In the genomic region with DNA sequence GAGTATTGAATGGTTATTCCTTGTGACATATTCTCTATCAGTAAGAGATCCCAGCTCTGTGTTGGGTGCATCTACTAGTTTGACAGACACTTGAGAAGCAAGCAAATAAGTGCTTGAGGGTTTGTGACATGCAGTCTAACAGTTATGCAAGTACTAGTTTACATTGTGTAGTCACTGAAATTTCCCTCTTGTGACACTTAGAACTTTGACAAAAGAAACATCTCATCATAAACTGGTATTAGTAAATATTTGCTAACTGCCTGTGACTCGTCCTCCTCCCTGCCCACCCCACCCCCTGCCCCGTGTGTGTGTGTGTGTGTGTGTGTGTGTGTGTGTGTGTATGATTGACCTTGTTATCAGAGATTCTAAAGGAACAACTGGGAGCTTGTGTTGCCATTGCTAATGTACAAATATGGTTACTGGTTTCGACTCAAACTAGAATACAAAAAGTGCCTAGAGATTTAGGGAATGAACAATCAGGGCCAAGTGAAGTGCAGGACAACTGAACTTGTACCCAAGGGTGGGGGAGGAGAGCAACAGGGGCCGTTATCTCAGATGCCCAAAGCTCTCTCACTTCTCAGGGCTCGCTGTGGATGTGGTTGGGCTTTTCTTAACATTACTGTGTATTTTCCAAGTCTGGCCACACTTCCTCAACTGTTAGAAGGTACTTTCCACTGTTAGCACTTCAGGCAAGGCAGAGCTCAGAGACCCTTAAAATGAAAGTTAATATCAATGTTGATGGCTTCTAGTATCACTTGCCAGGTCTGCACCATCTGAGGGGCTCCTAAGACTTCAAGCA, we compare ENCODE assay signal across 21 mouse cellular contexts. TPM values are rescaled to one million over a fixed set of nuclear protein-coding genes. Genes with fewer than 3 reads are reported as not detected.
A peak's percentile ranks its signal among the peaks of the same experiment; 100 is the strongest.
DNase-seq lines count a peak whose midpoint lies in the region; TF ChIP-seq lines count a peak whose summit lies in the region.
"Had no signal": no experiment of that assay in that cellular context is flagged by ENCODE, and none has a peak within 500 bp of the region (broad histone marks: within the 10 kb centered on the region; RNA-seq: fewer than 3 reads in every experiment).

No protein-coding gene starts in this region.

- TF ChIP-seq CTCF in spleen, adult 2 months (IDR thresholded peaks at IDR 0.05; ENCODE audit: extremely low read depth, insufficient read depth, insufficient read length, insufficient replicate concordance) = no peak
- TF ChIP-seq CTCF in kidney, adult 2 months (conservative IDR thresholded peaks at IDR 0.05; ENCODE audit: insufficient read depth, insufficient read length, low read depth, low read length) = no peak

- WGBS in spleen, adult 2 months = 16% methylated on average over 5 of the region's 5 CpGs
- WGBS in macrophage (ENCODE audit: missing documents) = 0% methylated on average over 4 of the region's 5 CpGs
- 66% methylated on average over 5 of the region's 5 CpGs for WGBS in kidney, adult 2 months

- H3K27ac ChIP-seq in spleen, adult 2 months (ENCODE audit: insufficient read depth, low read length) = peak overlapping the region; percentile 66
- H3K27ac ChIP-seq in macrophage = peak overlapping the region; percentile 31
- H3K27ac ChIP-seq in kidney, adult 2 months (ENCODE audit: insufficient read depth, low read depth, low read length) = no peak overlapping the region
- H3K27ac ChIP-seq: hindbrain, embryonic 10.5 days; midbrain, embryonic 10.5 days; neural tube, embryonic 12.5 days had no signal

- H3K79me2 ChIP-seq in macrophage (ENCODE audit: inconsistent target) = peaks cover 100% of the 10 kb centered on the region

- H3K4me3 ChIP-seq in spleen, adult 2 months (ENCODE audit: extremely low read depth, insufficient read depth, insufficient read length) = no peak overlapping the region
- H3K4me3 ChIP-seq in macrophage (ENCODE audit: inconsistent target) = no peak overlapping the region
- no peak overlapping the region for H3K4me3 ChIP-seq in kidney, adult 2 months (ENCODE audit: insufficient read depth, low read depth, low read length)
- H3K4me3 ChIP-seq: hindbrain, embryonic 10.5 days; midbrain, embryonic 10.5 days; neural tube, embryonic 12.5 days had no signal

- no peak for TF ChIP-seq POLR2A in spleen, adult 2 months (IDR thresholded peaks at IDR 0.05; ENCODE audit: low read depth, low read length)
- TF ChIP-seq POLR2A in kidney, adult 2 months (IDR thresholded peaks at IDR 0.05; ENCODE audit: low read depth, low read length) = no peak

- peaks cover 10% of the 10 kb centered on the region for H3K36me3 ChIP-seq in spleen, adult 2 months (ENCODE audit: control insufficient read depth, insufficient read depth, low read length)
- H3K36me3 ChIP-seq in macrophage (ENCODE audit: inconsistent target) = peaks cover 37% of the 10 kb centered on the region
- H3K36me3 ChIP-seq in kidney, adult 2 months (ENCODE audit: control insufficient read depth, insufficient read depth, low read length) = no peaks in the 10 kb centered on the region
- H3K36me3 ChIP-seq: hindbrain, embryonic 10.5 days; midbrain, embryonic 10.5 days; neural tube, embryonic 12.5 days had no signal

- peaks cover 62% of the 10 kb centered on the region for H3K4me1 ChIP-seq in spleen, adult 2 months (ENCODE audit: control insufficient read depth, insufficient read depth, insufficient read length)
- H3K4me1 ChIP-seq in kidney, adult 2 months (ENCODE audit: control insufficient read depth, insufficient read depth, low read length) = no peaks in the 10 kb centered on the region
- H3K4me1 ChIP-seq: hindbrain, embryonic 10.5 days; midbrain, embryonic 10.5 days; neural tube, embryonic 12.5 days had no signal

- H3K27me3 ChIP-seq in spleen, adult 2 months (ENCODE audit: control insufficient read depth, insufficient read depth, low read length) = no peaks in the 10 kb centered on the region
- no peaks in the 10 kb centered on the region for H3K27me3 ChIP-seq in kidney, adult 2 months (replicated peaks; ENCODE audit: control insufficient read depth, insufficient read depth, low read length)
- H3K27me3 ChIP-seq: neural tube, embryonic 12.5 days had no signal

- no peak for DNase-seq in spleen, adult 2 months (ENCODE audit: low read depth in 1 of 2, low spot score in 2 of 2)
- DNase-seq in spleen, adult 12 weeks (ENCODE audit: low spot score) = no peak
- DNase-seq in induced T-regulatory cell, adult 2 months (ENCODE audit: low read depth) = peak; percentile 83
- DNase-seq in cerebellum, postnatal 25 days = no peak
- DNase-seq in kidney, adult 2 months = no peak
- DNase-seq in spleen, postnatal 14 days (ENCODE audit: low spot score in 2 of 2) = no peak
- DNase-seq in cerebellum, adult 8-10 months = no peak
- DNase-seq: adrenal gland, postnatal 10 days; cerebellum, adult 18-20 months; retina, postnatal 1 day had no signal

RNA-seq across cellular contexts. Expression of a gene that starts 55.1 kb away (rescaled TPM):
- polyA plus RNA-seq in spleen, adult 2 months (2012; rRNA removed) = 62.6 and 72.9 TPM in 2 replicates
- total RNA-seq in macrophage (2018; cell fraction: chromatin; rRNA removed) = 1,000 to 10,000 TPM in 11 of 26 experiments, 100 to 1,000 TPM in 15; 310 to 1,734 (median 948) TPM
- 1,000 to 10,000 TPM in 4 of 26 experiments, 100 to 1,000 TPM in 22; 554 to 1,295 (median 783) TPM for total RNA-seq in macrophage (2018; cell fraction: cytosol; rRNA removed)
- 1,000 to 10,000 TPM in 4 of 26 experiments, 100 to 1,000 TPM in 22; 371 to 1,198 (median 818) TPM for total RNA-seq in macrophage (2018; cell fraction: nucleus; rRNA removed)
- 571 to 1,239 TPM (median 1,135 TPM) in 3 replicates for polyA plus RNA-seq in macrophage (2018)
- 7.3 and 13.7 TPM in 2 replicates for polyA plus RNA-seq in kidney, adult 2 months (2012; rRNA removed)

RNA-seq across cellular contexts. Expression of a gene that starts 55.3 kb away (rescaled TPM):
- polyA plus RNA-seq in spleen, adult 2 months (2012; rRNA removed) = 0.04 TPM in 1 of 2 replicates, not detected in the other
- 10 to 100 TPM in 7 of 26 experiments, 1 to 10 TPM in 9, under 1 TPM in 4, not detected in 6; 0.43 to 19.7 (median 5.4) TPM for total RNA-seq in macrophage (2018; cell fraction: chromatin; rRNA removed)
- total RNA-seq in macrophage (2018; cell fraction: cytosol; rRNA removed) = 1 to 10 TPM in 8 of 26 experiments, under 1 TPM in 15, not detected in 3; 0.05 to 7.4 (median 0.55) TPM
- 10 to 100 TPM in 6 of 26 experiments, 1 to 10 TPM in 12, under 1 TPM in 7, not detected in 1; 0.25 to 24.3 (median 3.4) TPM for total RNA-seq in macrophage (2018; cell fraction: nucleus; rRNA removed)
- polyA plus RNA-seq in macrophage (2018) = 0.06 to 0.11 TPM in 2 of 3 replicates, not detected in the other
- not detected in 2 replicates for polyA plus RNA-seq in kidney, adult 2 months (2012; rRNA removed)
- total RNA-seq: adrenal gland, postnatal 10 days; heart, adult 8-10 months; left cerebral cortex, adult 8-10 months had no signal
- polyA plus RNA-seq: intestine, postnatal 0 days; large intestine, adult 2 months; limb, embryonic 14.5 days had no signal

RNA-seq across cellular contexts. Expression of a gene that starts 56.1 kb away (rescaled TPM):
- polyA plus RNA-seq in spleen, adult 2 months (2012; rRNA removed) = not detected in 2 replicates
- not detected for total RNA-seq in macrophage (2018; cell fraction: chromatin; rRNA removed)
- total RNA-seq in macrophage (2018; cell fraction: cytosol; rRNA removed) = not detected
- not detected for total RNA-seq in macrophage (2018; cell fraction: nucleus; rRNA removed)
- not detected in 3 replicates for polyA plus RNA-seq in macrophage (2018)
- 2.0 and 2.6 TPM in 2 replicates for polyA plus RNA-seq in kidney, adult 2 months (2012; rRNA removed)
- total RNA-seq: heart, adult 8-10 months; left cerebral cortex, adult 8-10 months had no signal
- polyA plus RNA-seq: embryonic facial prominence, embryonic 11.5 days; frontal cortex, adult 2 months; hindbrain, embryonic 10.5 days; large intestine, adult 2 months; limb, embryonic 14.5 days; midbrain, embryonic 10.5 days had no signal
